15 mouse cellular contexts compared by ENCODE assay signal in genomic region chr12:72361701-72362354, GRCm38 (mm10). TPM values are rescaled to one million over a fixed set of nuclear protein-coding genes. Genes with fewer than 3 reads are reported as not detected.
A peak's percentile ranks its signal among the peaks of the same experiment; 100 is the strongest.
DNase-seq lines count a peak whose midpoint lies in the region; ATAC-seq and TF ChIP-seq lines count a peak whose summit lies in the region.
"Had no signal": no experiment of that assay in that cellular context is flagged by ENCODE, and none has a peak within 500 bp of the region (broad histone marks: within the 10 kb centered on the region; RNA-seq: fewer than 3 reads in every experiment).

No protein-coding gene starts in this region.

- peak; percentile 92 for ATAC-seq in megakaryocyte progenitor cell, adult 5-6 weeks (replicated peaks; ENCODE audit: poor library complexity)
- ATAC-seq in hindbrain, embryonic 16.5 days, result no peak
- ATAC-seq in forebrain, embryonic 12.5 days (ENCODE audit: low FRiP score), result no peak
- ATAC-seq: intestine, embryonic 15.5 days; midbrain, embryonic 16.5 days had no signal

- H3K9me3 ChIP-seq in hindbrain, embryonic 16.5 days (ENCODE audit: control insufficient read depth, low read length), result no peaks in the 10 kb centered on the region
- no peaks in the 10 kb centered on the region for H3K9me3 ChIP-seq in forebrain, embryonic 12.5 days
- H3K9me3 ChIP-seq: embryonic facial prominence, embryonic 15.5 days; heart, embryonic 13.5 days; intestine, embryonic 15.5 days; limb, embryonic 12.5 days had no signal

- peaks cover 2% of the 10 kb centered on the region for H3K4me1 ChIP-seq in bone marrow, adult 2 months (ENCODE audit: control insufficient read depth, insufficient read depth, low read length)
- H3K4me1 ChIP-seq in hindbrain, embryonic 16.5 days (ENCODE audit: control insufficient read depth, insufficient read depth, low read depth, low read length), result peaks cover 24% of the 10 kb centered on the region
- peaks cover 24% of the 10 kb centered on the region for H3K4me1 ChIP-seq in forebrain, embryonic 12.5 days
- H3K4me1 ChIP-seq: embryonic facial prominence, embryonic 15.5 days; intestine, embryonic 15.5 days; limb, embryonic 12.5 days had no signal

- WGBS in bone marrow, adult 2 months, result 1% methylated on average over 9 of the region's 9 CpGs
- WGBS in hindbrain, embryonic 16.5 days, result 79% methylated on average over 9 of the region's 9 CpGs
- WGBS in forebrain, embryonic 12.5 days, result 81% methylated on average over 9 of the region's 9 CpGs

- DNase-seq in lung, postnatal 36 days, result peak; percentile 7
- DNase-seq in lung, postnatal 10 days, result no peak
- peak; percentile 11 for DNase-seq in thymus, postnatal 25 days
- no peak for DNase-seq in MN1 (ENCODE audit: low spot score)
- DNase-seq: cerebellum, postnatal 10 days had no signal

- no peak overlapping the region for H3K4me2 ChIP-seq in hindbrain, embryonic 16.5 days (ENCODE audit: low read length)
- no peak overlapping the region for H3K4me2 ChIP-seq in forebrain, embryonic 12.5 days
- H3K4me2 ChIP-seq: embryonic facial prominence, embryonic 15.5 days; heart, embryonic 13.5 days; intestine, embryonic 15.5 days; limb, embryonic 12.5 days had no signal

- no peak for TF ChIP-seq CTCF in bone marrow, adult 2 months (IDR thresholded peaks at IDR 0.05; ENCODE audit: control insufficient read depth, insufficient read depth, low read length)

- peak overlapping the region; percentile 20 for H3K4me3 ChIP-seq in bone marrow, adult 2 months (replicated peaks; ENCODE audit: control insufficient read depth, low read depth, low read length)
- H3K4me3 ChIP-seq in hindbrain, embryonic 16.5 days (ENCODE audit: low read length), result no peak overlapping the region
- H3K4me3 ChIP-seq in forebrain, embryonic 12.5 days (replicated peaks), result no peak overlapping the region
- H3K4me3 ChIP-seq: embryonic facial prominence, embryonic 15.5 days; heart, embryonic 13.5 days; intestine, embryonic 15.5 days; limb, embryonic 12.5 days had no signal

- H3K9ac ChIP-seq in hindbrain, embryonic 16.5 days (ENCODE audit: low read depth, low read length), result no peak overlapping the region
- no peak overlapping the region for H3K9ac ChIP-seq in forebrain, embryonic 12.5 days
- H3K9ac ChIP-seq: embryonic facial prominence, embryonic 15.5 days; heart, embryonic 13.5 days; intestine, embryonic 15.5 days; limb, embryonic 12.5 days had no signal

- H3K36me3 ChIP-seq in hindbrain, embryonic 16.5 days (ENCODE audit: control insufficient read depth, insufficient read depth, low read length), result no peaks in the 10 kb centered on the region
- no peaks in the 10 kb centered on the region for H3K36me3 ChIP-seq in forebrain, embryonic 12.5 days (replicated peaks)
- H3K36me3 ChIP-seq: embryonic facial prominence, embryonic 15.5 days; heart, embryonic 13.5 days; intestine, embryonic 15.5 days; limb, embryonic 12.5 days had no signal

- no peaks in the 10 kb centered on the region for H3K27me3 ChIP-seq in hindbrain, embryonic 16.5 days (replicated peaks; ENCODE audit: control insufficient read depth, insufficient read depth, low read length)
- H3K27me3 ChIP-seq in forebrain, embryonic 12.5 days, result no peaks in the 10 kb centered on the region
- H3K27me3 ChIP-seq: embryonic facial prominence, embryonic 15.5 days; intestine, embryonic 15.5 days; limb, embryonic 12.5 days had no signal

- TF ChIP-seq POLR2A in bone marrow, adult 2 months (IDR thresholded peaks at IDR 0.05; ENCODE audit: borderline replicate concordance, control insufficient read depth, low read depth, low read length), result no peak

- H3K27ac ChIP-seq in bone marrow, adult 2 months (ENCODE audit: control insufficient read depth, insufficient read depth, low read depth, low read length, poor library complexity), result peak overlapping the region; percentile 92
- H3K27ac ChIP-seq in hindbrain, embryonic 16.5 days (ENCODE audit: low read depth, low read length), result no peak overlapping the region
- H3K27ac ChIP-seq in forebrain, embryonic 12.5 days, result no peak overlapping the region
- H3K27ac ChIP-seq: embryonic facial prominence, embryonic 15.5 days; heart, embryonic 13.5 days; intestine, embryonic 15.5 days; limb, embryonic 12.5 days; stomach, postnatal 0 days had no signal

RNA-seq across cellular contexts. Expression of gene Rtn1, which starts 47.0 kb away (rescaled TPM):
- polyA plus RNA-seq in bone marrow, adult 2 months (2011; ENCODE audit: insufficient read depth, insufficient read length, low replicate concordance, missing spikeins), result not detected in 2 replicates
- total RNA-seq in megakaryocyte progenitor cell, adult 5-6 weeks (2015), result 0.02 TPM in 1 of 2 replicates, not detected in the other
- total RNA-seq in megakaryocyte progenitor cell, adult 5-6 weeks (2017), result 0.07 TPM in 1 of 2 replicates, not detected in the other
- 3,305 and 3,556 TPM in 2 replicates for polyA plus RNA-seq in hindbrain, embryonic 16.5 days (2015; fragmentation: Nextera tagmentation; extraction: Ambion mirVana)
- polyA plus RNA-seq in forebrain, embryonic 12.5 days (2016; fragmentation: Nextera tagmentation; extraction: Ambion mirVana), result 588 and 653 TPM in 2 replicates

Comparison
In these comparisons a context has a peak if more than half of its experiments do, and no peak if none do; other contexts are left out.
1. DNase-seq: peak in lung, postnatal 36 days (single experiment) and thymus, postnatal 25 days (single experiment); none in lung, postnatal 10 days (single experiment) and MN1 (single experiment).
2. RNA of gene Rtn1, which starts 47.0 kb away (polyA plus RNA-seq): 3,305 to 3,556 TPM in hindbrain, embryonic 16.5 days and 588 to 653 TPM in forebrain, embryonic 12.5 days; not detected in bone marrow, adult 2 months; every median in the first group is over 100 times any median in the second.